Mouse (Mus musculus): ENCODE measurements around the gene Pam.

GRCm38 (mm10) chr1:98035736-98036135, 59.7 kb downstream of the Pam start:
- TF ChIP-seq GATA1 (IDR thresholded peaks at IDR 0.05; ENCODE audit: borderline replicate concordance, low read length) (no peak), FLI1 (IDR thresholded peaks at IDR 0.05; ENCODE audit: low read length) (no peak)

All from megakaryocyte, embryonic 14.5 days (primary cell).